Mouse (Mus musculus) heart, postnatal 0 days (tissue): ENCODE data around the gene Celf6.

Experiments used
- CTCF ChIP-seq: IDR thresholded peaks from 2 replicates; pipeline ENCODE4 v1.5.1; 2016; ENCODE audit warnings: antibody characterized with exemption, control low read depth, low read depth
- EP300 ChIP-seq: IDR thresholded peaks from 2 replicates; pipeline ENCODE4 v1.6.1; 2016; ENCODE audit warnings: antibody characterized with exemption, low read depth

GRCm38 (mm10) chr9:59577401-59577800 lies 316 bp upstream of the Celf6 start:
- no peak for TF ChIP-seq CTCF
- no peak for TF ChIP-seq EP300
